Mouse (Mus musculus) ES-CJ7 (cell line): ENCODE results near the gene Ndufs2.
"Not testable (repeated sequence)": the region's sequence is repeated elsewhere in the genome, so short reads cannot be mapped to it uniquely, and the experiment has no call there.

Experiments
- DNase-seq: peaks from one replicate; pipeline ENCODE4 v3.0.0; 2011; ENCODE audit warnings: low read depth, low spot score

Gene Ndufs2

GRCm38 (mm10) chr1:171256095-171256818, 5.1 kb upstream of the Ndufs2 start:
- DNase-seq = no peak

GRCm38 (mm10) chr1:171252415-171252814, 1.2 kb upstream of the Ndufs2 start:
- DNase-seq = no peak

- peak; percentile 55 for DNase-seq
Observed at GRCm38 (mm10) chr1:171251594-171252324, 571 bp upstream of the Ndufs2 start.

- peak; percentile 30 for DNase-seq
Observed at GRCm38 (mm10) chr1:171249913-171250600, 1.1 kb downstream of the Ndufs2 start, which contains the start of gene Adamts4. TSS of gene Adamts4 (plus strand) at chr1:171250421.

GRCm38 (mm10) chr1:171248386-171249226, 2.6 kb downstream of the Ndufs2 start:
- peak; percentile 44 for DNase-seq

- peak; percentile 40 for DNase-seq
Observed at GRCm38 (mm10) chr1:171247916-171248315, 3.3 kb downstream of the Ndufs2 start.

- no peak for DNase-seq
Observed at GRCm38 (mm10) chr1:171247453-171247841, 3.7 kb downstream of the Ndufs2 start.

GRCm38 (mm10) chr1:171246709-171247452, 4.3 kb downstream of the Ndufs2 start:
- DNase-seq = peak; percentile 99

- no peak for DNase-seq
Observed at GRCm38 (mm10) chr1:171245353-171245752, 5.8 kb downstream of the Ndufs2 start.

- not testable (repeated sequence) for DNase-seq
Observed at GRCm38 (mm10) chr1:171241952-171242351, 9.2 kb downstream of the Ndufs2 start.

- DNase-seq = no peak
Observed at GRCm38 (mm10) chr1:171240911-171241310, 10.3 kb downstream of the Ndufs2 start.

- no peak for DNase-seq
Observed at GRCm38 (mm10) chr1:171239992-171240744, 11.0 kb downstream of the Ndufs2 start.

- peak; percentile 89 for DNase-seq
Observed at GRCm38 (mm10) chr1:171238463-171238862, 12.7 kb downstream of the Ndufs2 start.

- no peak for DNase-seq
Observed at GRCm38 (mm10) chr1:171237438-171237837, 13.8 kb downstream of the Ndufs2 start.

- no peak for DNase-seq
Observed at GRCm38 (mm10) chr1:171235791-171236190, 15.4 kb downstream of the Ndufs2 start.

- no peak for DNase-seq
Observed at GRCm38 (mm10) chr1:171234538-171234937, 16.6 kb downstream of the Ndufs2 start.

- DNase-seq = no peak
Observed at GRCm38 (mm10) chr1:171234126-171234525, 17.1 kb downstream of the Ndufs2 start, which contains the start of gene Fcer1g. TSS of gene Fcer1g (minus strand) at chr1:171234365.

GRCm38 (mm10) chr1:171232800-171233730, 18.1 kb downstream of the Ndufs2 start:
- DNase-seq = no peak

GRCm38 (mm10) chr1:171232348-171232747, 18.8 kb downstream of the Ndufs2 start:
- no peak for DNase-seq
